Mouse (Mus musculus): ENCODE measurements around the gene Calcb.

Gene Calcb

DNA sequence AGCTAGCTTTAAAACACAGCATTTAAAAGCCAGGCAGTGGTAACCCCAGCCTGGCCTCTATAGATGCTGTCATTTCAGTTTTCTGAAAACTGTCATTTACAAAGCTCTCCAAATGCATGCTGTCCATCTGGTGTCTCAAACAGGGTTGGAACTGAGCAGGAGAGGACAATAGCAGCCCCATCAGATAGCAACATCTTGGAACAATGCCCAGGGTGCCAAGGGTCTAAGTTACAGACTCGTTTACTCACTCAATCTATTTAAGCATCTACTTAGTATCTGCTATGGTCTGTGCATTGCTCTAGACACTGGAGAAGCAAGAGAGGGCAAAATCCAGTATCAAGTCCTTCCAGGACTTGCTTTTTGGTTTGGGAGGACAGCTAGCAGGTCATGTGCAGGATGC lies 35.8 kb downstream of the Calcb start:
- no peak for DNase-seq

DNA sequence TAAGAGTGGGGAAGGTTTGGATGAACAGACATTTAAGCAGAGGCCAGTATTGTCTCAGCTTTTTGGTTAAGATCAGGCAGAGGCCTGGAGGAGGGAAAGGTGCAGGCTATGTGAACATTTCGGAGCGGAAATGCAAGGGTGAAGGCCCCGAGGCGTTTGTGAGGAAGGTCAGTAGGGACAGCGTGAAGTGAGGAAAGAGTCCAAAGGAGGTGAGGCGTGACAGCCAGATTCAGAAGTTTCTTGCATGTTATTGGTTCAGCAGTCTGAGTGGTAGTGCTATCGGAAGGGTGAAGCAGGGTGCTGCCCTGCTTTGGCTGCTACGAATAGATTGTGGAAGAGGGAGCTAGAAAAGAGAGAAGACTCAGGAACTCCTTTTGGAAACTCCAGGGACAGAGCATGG lies 36.2 kb downstream of the Calcb start:
- DNase-seq: no peak

DNA sequence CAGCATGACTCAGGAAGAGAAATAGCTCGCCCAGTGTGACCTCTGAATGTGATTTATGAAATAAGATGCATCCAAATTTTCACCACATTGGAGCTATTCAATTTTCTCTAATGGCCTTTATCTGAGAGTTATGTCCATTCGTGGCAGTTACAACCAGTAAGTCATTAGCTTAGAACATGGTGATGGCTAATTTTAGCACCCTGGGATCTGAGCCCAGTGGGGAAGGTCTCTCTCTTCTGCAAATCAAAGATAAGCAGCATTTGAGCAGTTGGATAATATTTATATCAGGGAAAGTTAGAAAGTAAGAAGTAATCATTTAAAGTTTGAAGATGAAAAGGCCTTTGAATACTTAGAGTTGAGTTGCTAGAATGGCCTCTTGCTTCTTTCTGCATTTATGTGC lies 44.2 kb downstream of the Calcb start:
- no peak for DNase-seq

DNA sequence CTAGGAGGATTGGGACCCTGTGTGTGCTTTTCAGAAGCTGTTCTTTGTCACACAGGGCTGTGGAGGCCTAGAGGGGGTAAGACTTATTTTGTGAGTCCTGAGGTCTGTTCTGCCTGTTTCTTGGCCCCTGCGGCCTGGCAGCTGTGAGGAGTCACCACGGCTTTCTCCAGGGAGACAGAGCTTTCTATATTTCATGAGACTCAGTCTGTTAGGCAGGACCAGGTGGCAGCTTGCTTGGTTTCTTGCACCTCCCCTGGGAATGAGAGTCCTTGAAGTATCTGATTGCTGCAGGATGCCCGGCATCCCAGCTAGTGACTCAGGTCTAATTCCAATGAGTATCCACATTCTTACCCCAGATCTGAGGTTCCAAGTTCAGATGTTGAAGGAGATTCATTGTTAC lies 46.8 kb downstream of the Calcb start:
- DNase-seq: no peak

DNA sequence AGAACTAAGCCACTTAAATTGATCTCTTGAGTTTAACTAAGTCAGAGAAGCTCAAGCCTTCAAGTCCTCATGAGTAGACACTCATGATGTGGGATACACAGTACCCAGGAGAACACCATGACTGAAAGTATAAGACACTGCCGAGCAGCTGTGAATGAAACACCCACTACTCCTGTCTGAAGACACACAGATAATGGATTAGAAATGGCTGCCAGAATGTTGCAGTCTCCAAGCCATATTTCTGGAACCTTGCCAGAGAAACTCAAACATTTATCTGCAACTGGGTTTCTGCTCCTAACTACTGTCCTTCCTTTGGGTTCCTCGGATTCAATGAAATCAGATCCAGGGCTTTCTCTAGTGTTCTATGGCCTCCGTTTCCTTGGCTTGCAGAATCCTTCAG lies 48.1 kb downstream of the Calcb start:
- no peak for DNase-seq

DNA sequence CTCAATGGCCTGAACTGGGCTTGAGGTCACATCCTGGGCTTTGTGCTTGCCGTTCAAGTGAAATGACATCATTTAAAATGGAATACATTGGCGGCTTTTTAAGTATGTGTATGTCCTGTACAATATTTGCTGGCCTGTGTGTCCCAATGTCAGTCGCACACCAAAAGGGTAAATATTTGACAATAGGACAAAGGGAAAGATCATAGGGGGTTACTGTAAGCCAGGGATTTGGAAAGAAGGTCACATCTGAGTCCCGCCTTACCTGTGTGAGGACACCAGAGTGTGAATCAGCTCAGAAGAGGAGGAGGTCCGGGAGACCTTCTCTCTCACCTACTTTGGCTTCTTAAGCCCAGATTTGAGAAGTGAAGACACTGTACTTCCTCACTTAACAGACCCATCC lies 50.1 kb downstream of the Calcb start:
- no peak for DNase-seq

DNA sequence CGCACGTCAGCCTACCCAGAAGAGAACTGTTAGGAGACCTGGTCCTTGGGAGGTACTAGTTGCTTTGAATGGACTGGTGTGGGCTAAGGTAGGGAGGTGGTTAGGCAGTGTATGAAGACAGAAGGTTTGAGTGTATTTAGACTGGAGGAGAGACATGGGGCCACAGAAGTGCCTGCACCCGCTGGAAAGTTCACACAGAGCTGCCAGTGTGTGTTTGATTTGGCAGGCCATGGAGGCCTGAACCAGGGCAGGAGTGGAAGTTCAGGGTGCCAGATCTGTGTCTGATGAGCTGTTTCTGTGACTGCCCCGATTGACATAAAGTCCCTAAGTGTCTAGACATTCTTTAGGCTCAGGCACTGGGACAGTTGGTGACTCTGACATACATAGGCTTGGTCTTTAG lies 50.6 kb downstream of the Calcb start:
- DNase-seq: no peak

DNA sequence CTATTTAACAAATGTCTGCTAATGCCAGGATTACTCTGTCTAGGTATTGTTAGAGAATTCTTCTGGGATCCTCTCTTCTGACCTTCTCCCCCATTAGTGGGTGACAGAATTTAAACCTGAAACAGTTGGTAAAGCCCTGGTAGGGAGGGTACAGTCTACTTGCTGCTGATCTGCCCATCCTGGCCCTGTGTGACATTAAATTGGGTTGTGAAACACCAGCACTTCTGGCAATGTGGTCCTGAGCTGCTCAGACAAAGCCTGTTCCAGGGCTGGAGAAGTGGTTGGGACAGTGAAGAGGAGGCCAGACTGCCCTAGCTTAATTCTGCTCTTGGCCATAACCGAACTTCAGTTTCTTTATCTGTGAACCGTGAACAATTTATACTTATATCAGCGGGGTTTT lies 52.1 kb downstream of the Calcb start:
- DNase-seq: no peak

DNA sequence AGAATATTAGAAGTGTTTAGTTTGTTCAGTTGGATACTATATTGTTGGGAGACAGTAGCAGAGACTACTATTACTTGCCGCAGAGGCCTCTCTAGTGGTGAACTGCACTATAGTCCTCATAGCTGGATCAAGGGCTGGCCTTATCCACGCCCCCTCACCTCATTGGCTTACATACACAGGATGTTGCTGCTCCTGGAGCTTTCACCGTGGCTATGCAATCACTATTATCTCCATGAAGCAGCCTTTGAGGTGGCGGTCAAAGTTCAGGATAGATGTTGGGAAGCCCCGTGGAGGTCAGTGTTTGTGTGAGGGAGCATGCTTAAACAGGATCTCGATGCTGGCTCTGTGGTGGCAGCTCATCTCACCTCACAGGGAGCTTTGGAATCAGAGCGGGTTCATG lies 53.4 kb downstream of the Calcb start:
- DNase-seq: no peak
